Mouse (Mus musculus) CD4-positive helper T cell, adult 2 months (primary cell): ENCODE measurements around the gene Epor.

Experiments used
- DNase-seq: peaks from one replicate; pipeline ENCODE4 v3.0.0-alpha.2; 2012; ENCODE audit warnings: low read depth, missing footprints, low spot score

Gene Epor

GRCm38 (mm10) chr9:21936692-21937570, 26.4 kb downstream of the Epor start, which contains the start of gene Plppr2:
Plppr2 (plus strand) TSS chr9:21937033.
- peak; percentile 89 for DNase-seq

GRCm38 (mm10) chr9:21935466-21936131, 27.7 kb downstream of the Epor start:
- no peak for DNase-seq

DNA sequence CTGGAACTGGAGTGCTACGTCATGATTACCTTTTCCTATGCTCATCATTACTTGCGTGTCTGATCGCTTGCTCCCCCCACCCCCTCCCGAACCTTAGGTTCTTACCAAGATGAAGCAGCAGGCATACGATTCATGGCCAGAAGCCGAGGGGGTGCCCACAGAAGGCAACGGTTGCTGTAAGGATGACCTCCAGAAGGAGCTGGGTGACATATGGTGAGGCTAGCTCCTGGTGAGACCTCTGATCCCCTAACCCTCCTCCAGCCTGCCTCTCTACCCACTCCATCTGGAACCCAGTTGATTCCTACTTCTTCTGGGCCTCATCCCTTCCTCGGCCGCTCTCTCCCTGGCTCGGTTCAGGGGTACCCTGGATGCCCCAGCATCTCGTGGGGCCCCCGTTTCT, 29.3 kb downstream of the Epor start:
- no peak for DNase-seq

GRCm38 (mm10) chr9:21932445-21933137, 30.7 kb downstream of the Epor start:
- no peak for DNase-seq

- no peak for DNase-seq
These were observed 31.3 kb downstream of the Epor start for GRCm38 (mm10) chr9:21932006-21932405.

DNA sequence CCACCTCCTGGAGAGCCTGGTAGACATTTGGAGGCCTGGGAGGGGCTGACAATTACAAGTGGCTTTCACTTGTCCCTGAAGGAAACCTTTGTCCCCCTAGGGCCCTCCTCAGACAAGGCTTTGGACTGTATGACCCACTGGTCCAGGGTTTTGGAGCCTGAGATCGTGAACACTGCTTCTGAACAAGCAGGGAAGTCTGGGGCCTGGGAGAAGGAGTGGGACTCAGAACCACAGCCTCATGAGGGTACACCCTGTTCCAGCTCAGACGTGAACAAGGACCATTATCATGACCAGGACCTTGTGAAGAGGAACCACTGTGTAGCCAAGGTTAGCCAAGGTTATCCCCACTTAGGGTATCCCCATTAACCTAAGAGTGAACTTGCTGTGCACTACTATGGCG, 34.1 kb downstream of the Epor start:
- no peak for DNase-seq

DNA sequence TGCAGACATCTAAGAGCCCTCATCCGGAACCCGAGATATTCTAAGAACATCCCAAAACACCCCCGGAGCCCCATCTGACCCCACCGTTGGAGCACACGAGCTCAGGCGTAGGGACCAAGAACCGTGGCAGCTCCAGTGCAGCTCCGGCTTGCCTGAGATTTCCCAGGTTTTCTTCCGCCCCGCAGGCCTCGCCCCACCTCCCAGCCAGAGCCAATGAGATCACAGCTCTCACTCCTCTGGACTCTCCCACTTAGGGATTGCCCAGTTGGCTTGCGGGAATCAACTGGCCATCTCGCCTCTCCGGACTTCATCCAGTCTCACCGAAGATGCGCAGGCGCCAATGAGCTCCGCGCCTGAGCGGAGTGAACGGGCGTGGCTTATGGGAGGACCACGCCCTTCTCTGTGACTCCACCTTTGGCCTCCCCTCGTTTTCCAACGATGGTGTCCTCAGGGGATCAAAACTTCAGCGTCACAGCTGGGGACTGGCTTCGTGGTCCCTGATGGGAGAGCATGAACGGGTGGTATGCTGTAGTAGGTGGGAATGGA, 36.0 kb downstream of the Epor start, which contains the start of the genes Ccdc159 and Tmem205:
Gene Ccdc159 (plus strand): TSS at position 264 of the 546 bp plus-strand sequence.
Gene Tmem205 (minus strand): TSS at position 349 of the 546 bp plus-strand sequence.
- DNase-seq = peak; percentile 53

- DNase-seq = no peak
These were observed 36.5 kb downstream of the Epor start for GRCm38 (mm10) chr9:21926784-21927183.

DNA sequence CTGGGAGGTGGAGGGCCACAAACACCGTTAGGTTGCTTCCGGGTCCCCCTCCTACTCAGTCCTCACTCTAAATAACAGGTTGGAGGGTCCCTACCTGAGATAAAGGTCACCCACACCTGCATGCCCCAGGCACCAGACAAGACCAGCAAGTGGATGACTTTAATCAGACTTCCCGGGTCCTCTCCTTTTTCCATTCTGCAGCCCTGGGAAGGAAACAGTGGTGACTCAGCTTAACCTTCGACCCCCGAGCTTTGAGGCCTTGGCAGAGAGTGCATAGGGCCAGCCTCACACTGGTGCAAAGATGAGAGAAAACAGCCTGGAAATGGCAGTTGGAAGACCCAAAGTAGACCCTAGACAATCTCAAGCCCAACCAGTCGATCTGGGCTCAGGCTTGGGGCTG, 37.2 kb downstream of the Epor start:
- no peak for DNase-seq

GRCm38 (mm10) chr9:21925506-21925905, 37.8 kb downstream of the Epor start:
- no peak for DNase-seq

DNA sequence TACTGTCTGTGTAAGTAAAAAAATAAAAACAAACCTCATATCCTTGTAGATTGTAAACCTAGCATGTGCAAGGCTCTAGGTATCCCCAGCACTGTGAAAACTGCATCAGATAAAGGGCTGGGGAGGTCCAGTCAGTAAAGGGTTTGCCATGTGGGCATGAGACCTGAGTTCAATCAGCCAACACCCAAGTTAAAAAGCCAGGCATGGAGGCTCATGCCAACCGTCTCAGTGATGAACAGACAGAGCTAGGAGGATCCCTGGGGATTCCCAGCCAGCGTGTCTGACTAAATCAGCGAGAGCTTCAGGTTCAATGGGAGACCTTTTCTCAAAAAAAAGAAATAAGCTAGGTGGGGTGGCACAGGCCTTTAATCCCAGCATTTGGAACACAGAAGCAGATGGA, 38.3 kb downstream of the Epor start:
- DNase-seq = no peak

- no peak for DNase-seq
These were observed 39.2 kb downstream of the Epor start for GRCm38 (mm10) chr9:21924099-21924493.

GRCm38 (mm10) chr9:21923490-21924098, 39.7 kb downstream of the Epor start:
- no peak for DNase-seq

DNA sequence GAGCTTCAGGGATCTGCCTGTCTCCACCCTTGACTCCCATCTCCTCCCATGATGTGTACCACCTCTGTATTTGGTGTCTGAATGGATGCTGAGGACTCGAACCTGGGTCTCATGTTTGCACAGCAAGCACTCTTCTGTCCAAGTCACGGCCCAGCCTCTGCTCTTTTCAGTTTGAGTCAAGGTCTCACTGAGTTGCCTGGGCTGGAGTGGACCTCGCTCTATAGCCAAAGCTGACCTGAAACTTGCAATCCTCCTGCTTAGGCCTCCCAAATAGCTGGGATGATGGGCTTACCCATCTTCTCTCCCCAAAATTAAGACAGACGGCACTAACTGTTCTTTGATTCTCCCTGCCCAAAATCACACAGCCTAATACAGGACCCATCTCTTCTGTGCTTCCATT, 40.3 kb downstream of the Epor start:
- DNase-seq = no peak

DNA sequence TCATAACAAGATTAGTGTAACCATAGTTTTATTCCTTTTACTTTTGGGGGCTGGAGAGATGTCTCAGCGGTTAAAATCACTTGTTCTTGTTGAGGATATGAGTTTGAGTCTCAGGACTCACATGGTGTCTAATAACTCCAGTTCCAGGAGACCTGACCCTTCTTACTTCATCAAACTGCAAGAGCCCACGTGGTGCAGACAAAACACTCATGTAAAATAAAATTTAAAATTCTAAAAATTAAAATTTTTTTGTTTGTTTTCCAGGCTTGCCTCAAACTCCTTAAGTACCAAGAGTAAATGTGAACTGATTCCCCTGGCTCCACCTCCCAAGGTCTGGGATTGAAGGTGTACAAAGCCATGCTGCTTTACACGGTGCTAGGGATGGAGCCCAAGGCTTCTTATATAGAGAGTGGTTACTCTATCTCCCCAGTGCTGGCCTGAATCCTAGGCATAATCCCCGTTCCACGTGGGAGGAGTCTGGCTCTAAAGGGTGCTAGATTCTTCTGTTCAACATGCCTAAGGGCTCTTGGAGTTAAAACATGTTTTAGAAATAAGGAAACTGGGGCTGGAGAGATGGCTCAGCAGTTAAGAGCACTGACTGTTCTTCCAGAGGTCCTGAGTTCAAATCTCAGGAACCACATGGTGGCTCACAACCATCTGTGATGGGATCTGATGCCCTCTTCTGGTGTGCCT, 44.5 kb downstream of the Epor start:
- DNase-seq = no peak

DNA sequence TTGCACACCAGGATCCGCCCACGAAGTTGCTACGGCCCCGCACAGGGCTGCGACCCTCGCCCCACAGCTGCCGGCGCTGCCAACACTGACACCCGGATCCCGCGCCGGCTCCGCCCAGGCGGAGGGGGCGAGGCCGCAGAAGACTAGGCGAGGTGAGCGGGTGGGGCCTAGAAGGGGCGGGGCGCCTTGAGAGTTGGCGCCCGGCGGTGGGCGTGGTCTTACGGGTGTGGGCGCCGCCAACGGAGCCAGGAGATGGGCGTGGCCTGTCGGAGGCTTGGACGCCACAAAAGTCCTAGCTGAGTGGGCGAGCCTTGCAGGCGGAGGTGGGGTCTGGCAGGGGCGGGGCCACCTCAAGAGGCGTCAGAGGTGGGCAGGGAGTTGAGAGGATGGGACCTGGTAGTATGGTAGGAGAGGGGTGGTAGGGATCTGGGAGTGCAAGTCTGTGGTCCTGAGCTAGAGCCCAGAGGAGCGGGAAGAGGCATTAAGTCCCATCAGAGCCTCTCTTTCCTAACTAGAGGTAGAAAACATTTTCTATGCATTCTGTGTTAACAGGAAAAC, 45.2 kb downstream of the Epor start, which contains the start of gene Rab3d:
Gene Rab3d (minus strand): TSS at position 158 of the 558 bp plus-strand sequence.
- DNase-seq = peak; percentile 95

DNA sequence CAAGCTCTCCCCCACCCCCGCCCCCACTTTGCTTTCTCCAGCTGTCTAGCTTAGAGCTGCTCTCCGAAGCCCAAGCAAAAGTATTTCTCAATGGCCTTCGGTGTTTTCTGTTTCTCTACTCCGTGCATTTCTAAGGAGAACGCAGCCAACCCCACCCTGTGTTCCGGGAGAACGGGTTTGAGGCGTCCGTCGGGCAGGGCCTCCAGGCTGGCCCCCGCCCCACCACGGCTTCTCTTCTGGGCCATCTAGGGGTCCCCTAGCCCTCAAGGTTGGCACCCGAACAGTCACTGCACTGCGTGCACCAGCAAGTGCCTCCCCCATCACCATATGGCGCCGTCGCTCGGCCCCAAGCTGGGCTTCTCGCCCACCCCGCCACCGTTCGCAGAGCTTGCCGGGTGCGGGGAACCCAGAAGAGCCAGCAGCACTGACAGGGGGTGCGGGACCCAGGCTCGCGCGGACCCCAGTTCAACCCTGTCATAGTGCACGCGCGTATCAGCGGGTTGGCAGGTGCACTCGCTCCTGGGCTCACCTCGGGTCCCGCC, 45.7 kb downstream of the Epor start:
- no peak for DNase-seq

DNA sequence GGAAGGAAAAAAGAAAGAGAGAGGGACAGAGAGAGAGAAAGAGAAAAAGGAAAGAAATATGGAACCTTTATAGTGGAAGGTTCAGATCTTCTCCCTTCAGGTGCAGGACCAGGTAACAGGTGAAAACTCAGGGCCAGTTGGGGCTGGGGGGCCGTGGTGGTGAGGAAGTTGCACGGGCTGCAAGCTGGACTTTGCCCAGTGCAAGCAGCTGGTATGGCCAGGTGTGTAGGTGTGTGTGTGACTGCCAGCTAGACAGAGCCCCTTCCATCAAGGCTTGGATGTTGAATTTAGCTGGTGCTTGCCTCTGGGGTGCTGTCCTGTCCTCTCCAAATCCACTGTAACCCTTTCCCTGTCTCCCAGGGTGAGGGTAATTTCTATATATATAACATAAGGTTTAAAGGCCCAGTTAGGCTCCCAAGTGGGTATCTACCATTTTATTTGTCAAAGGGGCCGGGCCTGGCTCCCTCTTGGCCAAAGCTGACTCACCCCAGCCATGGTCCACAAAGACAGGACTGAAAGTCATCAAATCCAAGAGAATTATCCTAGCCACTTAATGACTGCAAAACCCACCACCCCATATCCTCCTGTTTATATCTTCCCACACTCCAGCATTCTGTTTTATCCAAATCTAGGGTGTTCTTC, 46.3 kb downstream of the Epor start:
- no peak for DNase-seq

- DNase-seq = peak; percentile 26
These were observed 53.7 kb downstream of the Epor start for GRCm38 (mm10) chr9:21909474-21910223.
